Mouse (Mus musculus) cerebellum, adult 2 months (tissue): ENCODE measurements around the gene Trit1.

Source experiments
- CTCF ChIP-seq: fragments of 200-500 bp; IDR thresholded peaks from 2 replicates; pipeline ENCODE4 v1.5.1; 2011; ENCODE audit warnings: low read depth, mild to moderate bottlenecking, control low read depth, low read length, moderate library complexity, borderline replicate concordance; ENCODE audit not compliant: insufficient read depth
- POLR2A ChIP-seq: fragments of 200-500 bp; IDR thresholded peaks from 2 replicates; pipeline ENCODE4 v1.6.1; 2011; ENCODE audit warnings: low read length, control low read depth, borderline replicate concordance; ENCODE audit not compliant: insufficient read depth

DNA sequence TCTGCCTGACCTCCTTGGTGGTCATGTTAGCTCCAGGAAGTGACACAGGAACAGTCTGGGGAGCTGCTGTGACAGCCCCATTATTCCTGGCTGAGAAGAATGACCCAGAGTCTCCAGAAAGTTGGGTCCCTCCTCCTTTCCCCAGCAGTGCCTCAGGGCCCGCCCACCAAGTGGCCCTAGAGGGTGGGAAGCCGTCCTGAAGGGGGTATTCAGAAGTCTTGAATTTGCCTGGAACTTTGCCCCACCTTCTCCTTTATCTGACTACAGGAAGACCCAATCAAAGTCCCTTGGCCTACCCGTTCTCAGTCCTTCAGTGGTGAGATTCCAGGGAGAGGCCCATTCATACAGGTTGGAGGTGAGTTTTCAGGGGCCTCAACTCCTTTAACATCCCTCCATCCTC lies 34.5 kb upstream of the Trit1 start:
- TF ChIP-seq POLR2A (no peak), CTCF (no peak)
